Mouse (Mus musculus) testis, postnatal 14 days (tissue): ENCODE measurements at regions not wholly inside any gene's neighbourhood (a gene's known extent, or its start where the extent isn't known, plus 50 kb on each side); places are given as distances from the start of the nearest gene placed in this dataset.

ENCODE experiments used
- DNase-seq: peaks from one replicate; pipeline ENCODE4 v3.0.0; 2021; ENCODE audit warnings: low spot score

GRCm38 (mm10) chr12:27060899-27061762, 281.2 kb downstream of the Sox11 start:
- no peak for DNase-seq

- no peak for DNase-seq
These were observed 282.5 kb downstream of the Sox11 start for GRCm38 (mm10) chr12:27059885-27060284.

GRCm38 (mm10) chr12:27054411-27054810, 288.0 kb downstream of the Sox11 start:
- no peak for DNase-seq

DNA sequence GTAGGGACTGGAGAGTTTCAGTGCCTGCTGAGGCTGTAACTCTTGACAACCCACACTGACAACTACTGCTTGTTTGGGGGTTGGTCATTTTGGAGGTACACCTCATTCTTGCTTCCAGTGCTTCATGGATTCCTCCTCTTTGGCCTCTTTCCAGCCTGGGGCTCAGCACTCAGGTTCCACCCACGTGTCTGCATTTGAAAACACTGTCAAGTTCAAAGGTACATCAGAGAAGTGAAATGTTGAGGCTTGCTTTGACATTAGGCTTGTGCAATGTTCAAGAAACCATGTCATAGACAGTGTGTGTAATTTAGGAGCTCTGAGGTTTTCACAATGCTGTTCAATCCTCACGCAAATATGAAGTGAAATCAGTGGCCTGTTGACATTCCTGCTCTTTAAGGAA, 304.5 kb downstream of the Sox11 start:
- DNase-seq: no peak

GRCm38 (mm10) chr12:27019751-27020150, 322.6 kb downstream of the Sox11 start:
- DNase-seq: no peak

DNA sequence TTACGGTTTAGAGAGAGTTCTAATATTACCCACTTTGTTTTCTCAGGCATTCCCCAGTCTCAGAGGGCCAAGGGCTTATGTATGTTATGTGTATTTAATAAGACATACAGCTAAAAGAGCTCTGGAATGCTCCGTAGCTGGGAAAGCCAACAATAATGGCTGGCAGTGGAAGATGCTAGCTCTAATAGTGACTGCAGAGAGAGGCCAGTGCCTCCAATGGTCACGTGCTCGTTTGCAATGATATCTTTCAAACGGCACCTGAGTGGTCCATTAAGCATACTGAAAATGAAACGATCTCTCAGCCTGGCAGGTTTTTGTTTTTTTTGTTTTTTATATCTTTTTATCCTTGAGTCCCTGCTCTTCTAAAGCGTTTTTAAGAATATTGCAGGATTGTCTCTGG, 324.0 kb downstream of the Sox11 start:
- no peak for DNase-seq

DNA sequence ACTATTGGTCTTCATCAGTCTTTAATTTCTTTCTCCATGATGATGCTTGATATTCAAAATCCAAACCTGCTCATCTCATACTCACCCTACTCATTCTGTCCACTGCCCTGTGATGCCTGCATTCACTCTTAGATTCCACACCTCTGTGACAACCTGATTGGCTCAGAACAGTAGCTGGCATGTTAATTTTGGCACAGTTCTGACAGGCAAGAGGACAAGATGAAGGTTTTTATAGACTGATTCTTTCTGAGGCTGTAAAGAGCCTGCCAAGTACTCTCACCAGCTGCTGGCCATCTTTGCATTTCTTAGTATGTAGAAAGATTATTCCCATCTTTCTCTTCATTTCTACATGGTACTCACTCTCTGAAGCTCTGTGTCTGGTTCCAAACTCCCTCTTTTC, 343.1 kb downstream of the Sox11 start:
- no peak for DNase-seq

- DNase-seq: no peak
These were observed 365.9 kb downstream of the Sox11 start for GRCm38 (mm10) chr12:26976284-26977065.

DNA sequence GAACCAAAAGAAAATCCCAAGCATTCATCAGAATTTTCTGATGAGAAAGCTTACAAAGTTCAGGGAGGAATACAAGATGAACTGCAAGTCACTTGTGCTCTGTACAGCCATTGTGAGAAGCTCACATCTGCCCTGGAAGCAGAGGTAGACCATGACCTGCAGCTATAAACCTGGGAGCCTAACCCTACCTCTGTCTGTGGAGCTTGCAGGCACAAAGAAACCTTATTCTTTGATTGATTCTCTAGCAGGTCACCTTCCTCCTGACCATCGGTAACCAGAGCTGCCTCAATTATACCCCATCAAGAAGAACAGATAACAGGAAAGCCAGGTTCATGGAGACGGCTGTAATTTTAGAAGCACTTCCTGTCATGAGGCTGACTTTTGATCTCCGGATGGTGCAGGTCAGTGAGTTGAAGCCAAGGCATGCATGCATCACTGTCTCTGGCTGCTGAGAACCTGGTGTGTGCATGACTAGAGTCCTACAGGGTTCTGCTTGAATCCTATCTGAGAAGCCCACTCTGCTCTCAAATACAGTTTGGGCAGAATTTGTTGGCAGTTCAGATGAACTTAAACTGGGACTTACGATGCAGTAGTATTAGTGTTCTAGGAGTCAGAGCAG, 369.8 kb downstream of the Sox11 start:
- no peak for DNase-seq

- DNase-seq: no peak
These were observed 375.2 kb downstream of the Sox11 start for GRCm38 (mm10) chr12:26967018-26967737.

- no peak for DNase-seq
These were observed 378.5 kb downstream of the Sox11 start for GRCm38 (mm10) chr12:26963917-26964316.

- DNase-seq: no peak
These were observed 402.5 kb downstream of the Sox11 start for GRCm38 (mm10) chr12:26939831-26940230.

DNA sequence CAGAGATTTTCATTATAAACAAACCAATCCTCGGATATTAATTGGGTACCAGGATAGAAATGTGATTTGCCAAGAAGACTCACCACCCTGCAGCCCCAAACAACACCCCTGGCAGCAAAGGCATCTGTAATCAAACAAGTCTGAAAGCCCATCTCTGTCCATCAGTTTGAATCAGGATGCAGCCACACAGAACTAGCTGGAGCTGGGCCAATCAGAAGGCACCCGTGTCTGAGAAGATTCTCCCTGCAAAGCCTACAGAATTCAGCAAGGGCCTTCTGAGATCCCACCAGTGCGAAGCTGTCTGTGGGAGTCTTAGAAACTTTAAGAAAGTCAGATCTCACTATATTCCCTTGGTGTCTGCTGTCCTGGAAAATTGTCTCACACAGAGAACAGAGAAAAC, 404.5 kb downstream of the Sox11 start:
- DNase-seq: no peak

DNA sequence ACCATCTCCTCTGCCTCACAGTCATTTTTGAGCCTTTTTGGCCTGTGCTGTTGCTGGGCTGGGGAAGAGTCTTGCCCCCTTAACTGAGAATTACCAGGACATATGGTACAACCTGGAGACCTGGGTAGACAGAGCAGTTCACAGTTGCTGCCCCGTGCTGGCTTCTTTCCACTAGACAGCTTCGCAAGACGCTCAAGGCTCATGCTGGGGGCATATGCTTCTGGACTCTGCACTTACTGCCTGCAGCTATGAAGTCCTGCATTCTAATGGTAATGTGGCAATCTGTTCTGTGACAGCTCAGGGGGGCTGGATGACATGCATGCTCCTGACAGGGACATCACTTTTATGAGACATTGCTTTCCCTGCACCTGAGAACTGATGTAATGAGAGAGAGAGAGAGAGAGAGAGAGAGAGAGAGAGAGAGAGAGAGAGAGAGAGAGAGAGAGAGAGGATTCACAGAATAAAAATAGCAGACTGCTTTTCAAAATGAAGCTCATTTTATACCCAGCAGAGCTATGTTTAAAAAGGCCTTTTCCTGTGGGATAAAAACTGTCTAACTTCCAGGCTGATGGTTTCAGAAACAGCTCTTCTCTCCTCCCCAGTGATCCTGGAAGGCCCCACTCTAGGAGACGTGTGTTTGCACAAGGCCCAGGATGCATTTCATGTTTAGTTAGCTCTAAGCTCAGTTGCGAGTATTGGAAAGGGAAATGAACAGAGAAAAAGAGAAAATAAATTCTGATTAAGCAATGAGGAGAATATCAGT, 405.5 kb downstream of the Sox11 start:
- no peak for DNase-seq

DNA sequence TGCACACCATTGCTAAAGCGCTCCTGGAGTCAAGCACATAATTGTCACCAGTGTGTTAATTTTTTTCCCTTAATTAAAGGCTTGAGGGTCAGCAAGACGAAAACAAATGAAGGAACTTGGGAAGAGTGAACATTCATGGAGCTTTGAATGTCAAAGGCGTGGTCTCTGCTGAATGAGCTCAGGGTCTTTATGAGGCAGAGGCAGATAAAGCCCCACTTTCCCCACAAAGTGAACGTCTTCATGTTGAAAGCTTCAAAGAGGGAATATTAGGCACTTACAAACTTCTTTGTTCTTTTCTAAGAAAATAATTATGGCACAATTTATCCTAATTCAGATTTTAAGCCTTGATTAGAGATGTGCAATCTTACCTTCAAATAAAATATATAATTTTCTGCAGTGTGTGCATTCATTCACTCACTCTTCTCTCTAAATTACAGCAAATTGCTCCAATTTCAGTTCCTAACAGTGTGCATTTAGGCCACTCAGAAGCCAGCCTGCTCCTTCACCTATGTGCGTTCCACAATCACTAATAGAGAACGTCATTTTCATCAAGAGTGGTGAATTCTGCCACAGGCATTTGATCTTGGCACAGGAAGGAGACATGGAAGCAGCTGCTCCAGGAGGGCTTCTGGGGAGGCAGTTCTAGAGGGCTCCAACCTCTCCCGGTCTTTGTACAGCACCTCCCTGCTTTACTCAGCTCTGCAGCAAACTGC, 412.1 kb downstream of the Sox11 start:
- DNase-seq: no peak

DNA sequence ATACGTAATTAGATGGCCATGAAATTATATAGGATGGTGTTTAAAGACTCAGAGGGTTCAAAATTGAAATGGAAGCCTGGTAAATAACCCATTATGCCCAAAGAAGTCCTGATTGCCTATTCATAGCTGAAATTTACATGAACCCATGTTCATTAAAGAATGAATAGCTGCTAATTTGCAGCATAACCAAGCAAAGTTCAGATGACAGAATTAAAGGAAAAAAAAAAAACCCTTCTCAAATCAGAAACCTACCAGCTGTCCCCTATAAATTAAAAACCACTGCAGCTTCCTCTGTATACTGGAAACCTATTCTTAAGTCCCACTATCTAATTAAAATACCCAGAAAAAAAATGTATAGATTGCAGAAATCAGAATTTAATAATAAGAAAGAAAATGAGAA, 436.2 kb downstream of the Sox11 start:
- no peak for DNase-seq

GRCm38 (mm10) chr12:26903894-26904272, 434.9 kb downstream of the Cmpk2 start:
- DNase-seq: no peak

GRCm38 (mm10) chr12:26903073-26903893, 434.3 kb downstream of the Cmpk2 start:
- DNase-seq: no peak

DNA sequence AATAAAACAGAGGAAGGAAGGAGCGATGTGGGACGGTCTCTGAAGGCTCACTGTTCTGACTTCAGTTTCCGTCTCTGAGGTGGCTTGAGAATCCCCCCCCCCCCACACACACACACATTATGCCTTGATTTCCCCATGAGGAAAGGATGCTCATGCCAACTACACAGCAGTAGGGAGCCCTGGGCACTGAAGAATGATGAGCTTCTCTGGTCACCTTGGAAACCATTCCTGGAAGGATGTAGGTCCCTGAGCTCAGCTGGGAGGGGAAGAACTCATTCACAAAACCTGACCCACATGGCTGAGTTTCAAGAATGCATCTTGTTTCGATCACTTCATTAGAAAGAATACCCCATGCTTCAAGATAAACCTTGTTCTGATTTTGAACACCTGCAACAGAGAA, 422.2 kb downstream of the Cmpk2 start:
- DNase-seq: no peak

DNA sequence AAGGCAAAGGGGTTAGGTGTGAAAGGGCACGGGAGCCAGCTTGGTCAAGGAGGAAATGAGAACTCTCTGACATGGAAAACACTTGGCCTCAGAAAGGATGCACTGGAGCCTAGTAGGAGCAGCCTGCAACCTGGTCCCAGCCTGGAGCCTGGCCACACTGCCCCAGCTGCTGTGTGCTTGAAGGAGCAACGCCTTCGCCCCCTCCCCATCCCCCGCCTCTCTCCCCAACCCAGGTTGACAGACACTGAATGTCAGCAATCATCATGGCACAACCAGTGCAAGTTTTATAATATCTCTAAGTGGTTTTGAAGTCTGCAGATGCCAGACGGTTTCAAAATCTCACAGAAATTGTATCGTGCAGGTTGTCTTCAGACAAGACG, 417.6 kb downstream of the Cmpk2 start:
- no peak for DNase-seq
